Mouse (Mus musculus): ENCODE data around the gene Gm7298.
"Not testable (repeated sequence)": the region's sequence is repeated elsewhere in the genome, so short reads cannot be mapped to it uniquely, and the experiment has no call there.

The Gm7298 gene

DNA sequence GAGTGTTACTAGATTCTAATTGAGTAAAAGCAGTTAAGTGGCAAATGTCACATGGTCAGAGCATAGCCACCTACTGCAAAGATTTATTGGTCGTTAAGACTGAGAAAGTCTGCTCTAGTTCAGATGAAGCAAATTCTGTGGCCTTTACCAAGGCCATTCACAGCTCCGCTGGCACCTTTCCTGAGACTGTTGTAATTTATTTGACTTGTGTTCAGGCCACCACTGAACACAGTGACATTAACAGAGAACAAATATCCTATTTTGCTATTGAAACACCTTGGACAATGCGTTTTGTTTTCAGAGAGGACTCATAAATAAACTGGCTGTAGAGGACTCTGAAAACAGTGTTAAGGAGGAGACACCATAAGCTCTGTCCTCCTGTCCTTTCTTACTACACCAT lies at the start of gene Gm7298:
Gene Gm7298 (plus strand): TSS at position 301 of the 400 bp plus-strand sequence.
- DNase-seq (ENCODE audit: low spot score): no peak

GRCm38 (mm10) chr6:121828034-121828433 lies 95.3 kb downstream of the Gm7298 start:
- DNase-seq (ENCODE audit: low spot score): no peak

GRCm38 (mm10) chr6:121836361-121836760 lies 103.6 kb downstream of the Gm7298 start:
- no peak for DNase-seq (ENCODE audit: low spot score)

- DNase-seq (ENCODE audit: low spot score): not testable (repeated sequence)
Measured at GRCm38 (mm10) chr6:121838271-121838670, 105.5 kb downstream of the Gm7298 start, which contains the start of gene Mug1. Gene Mug1, plus strand, starts transcription at chr6:121838541.
